Mouse (Mus musculus) lung, embryonic 15.5 days (tissue): Measurements from ENCODE around the gene Itpr1. TPM values are rescaled to one million over a fixed set of nuclear protein-coding genes. Genes with fewer than 3 reads are reported as not detected.
A peak's percentile ranks its signal among the peaks of the same experiment; 100 is the strongest.

ENCODE experiments used
- ATAC-seq: fragments of 200-750 bp; cut with Nextera tagmentation; 2 replicates; pipeline ENCODE4 v1.8.0; 2017; ENCODE audit warnings: moderate number of reproducible peaks, borderline replicate concordance; ENCODE audit not compliant: low FRiP score, low TSS enrichment; ENCODE audit errors: extremely low read depth
- H3K27ac ChIP-seq: fragments of 300-500 bp; sonication (generic); 2 replicates; pipeline ENCODE4 v1.5.1; 2015; ENCODE audit warnings: moderate library complexity, mild to moderate bottlenecking, inconsistent platforms
- H3K27me3 ChIP-seq: fragments of 300-500 bp; sonication (generic); 2 replicates; pipeline ENCODE4 v1.6.1; 2015; ENCODE audit warnings: inconsistent platforms
- H3K36me3 ChIP-seq: fragments of 300-500 bp; sonication (generic); 2 replicates; pipeline ENCODE4 v1.6.1; 2015; ENCODE audit warnings: inconsistent platforms
- H3K4me1 ChIP-seq: fragments of 300-500 bp; sonication (generic); 2 replicates; pipeline ENCODE4 v1.6.1; 2015; ENCODE audit warnings: inconsistent platforms
- H3K4me2 ChIP-seq: fragments of 300-500 bp; sonication (generic); 2 replicates; pipeline ENCODE4 v1.6.1; 2015; ENCODE audit warnings: inconsistent platforms, mild to moderate bottlenecking, moderate library complexity
- H3K4me3 ChIP-seq: fragments of 300-500 bp; sonication (generic); 2 replicates; pipeline ENCODE4 v1.5.1; 2015; ENCODE audit warnings: mild to moderate bottlenecking, inconsistent platforms
- H3K9ac ChIP-seq: fragments of 300-500 bp; sonication (generic); 2 replicates; pipeline ENCODE4 v1.6.1; 2015; ENCODE audit warnings: inconsistent platforms
- H3K9me3 ChIP-seq: fragments of 300-500 bp; sonication (generic); 2 replicates; pipeline ENCODE4 v1.6.1; 2016; ENCODE audit warnings: inconsistent platforms
- WGBS: fragments of 180-500 bp; shearing (Covaris S2); methylation state at CpG from one replicate; pipeline ENCODE4 v1.1.7; 2015; 5-methylcytosine and 5-hydroxymethylcytosine counted together
- polyA plus RNA-seq: library from polyadenylated mRNA; unstranded; fragments of >200 nt; fragmentation: Nextera tagmentation; extraction: Ambion mirVana; gene quantifications from 2 replicates; pipeline ENCODE4 v1.2.1, GENCODE M21; 2015

Itpr1 gene
- polyA plus RNA-seq, 1 experiment from 2014 or later = 14.9 TPM

DNA sequence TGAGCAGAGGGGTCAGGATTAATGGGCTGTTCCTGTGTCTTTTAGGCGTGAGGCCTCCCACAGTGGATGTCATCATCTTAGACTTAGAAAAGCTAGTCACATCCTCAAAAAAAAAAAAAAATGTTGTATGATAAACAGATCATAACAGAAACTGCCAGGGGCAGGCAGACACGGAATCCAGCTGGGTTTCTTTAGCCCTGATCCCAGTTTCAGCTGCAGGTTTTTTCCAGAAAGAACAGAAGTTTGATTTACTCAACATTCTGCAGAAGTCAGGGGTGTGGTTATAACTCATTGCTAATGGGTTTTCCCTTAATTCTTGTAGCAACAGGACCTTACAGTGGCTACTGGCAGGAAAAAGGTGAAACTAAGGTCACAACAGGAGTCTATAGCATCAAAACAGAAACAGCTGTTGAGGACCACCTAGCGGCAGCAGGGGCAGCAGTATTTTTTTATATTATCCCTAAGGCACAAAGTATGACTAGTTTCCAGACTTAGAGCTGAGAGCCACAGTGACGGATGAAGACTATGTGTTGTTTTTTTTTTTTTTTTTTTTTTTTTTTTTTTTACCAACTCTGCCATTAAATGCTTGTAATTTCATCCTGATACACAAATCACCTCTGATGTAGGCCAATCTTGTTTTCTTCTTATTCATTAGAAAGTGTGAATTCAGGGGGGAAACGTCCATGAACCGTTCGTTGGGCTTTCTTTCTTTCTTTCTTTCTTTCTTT, 356.7 kb downstream of the Itpr1 start:
- Histone ChIP-seq H3K27me3 (no peaks in the 10 kb centered on the region), H3K4me1 (peaks cover 20% of the 10 kb centered on the region), H3K4me3 (no peak overlapping the region), H3K9ac (no peak overlapping the region), H3K9me3 (no peaks in the 10 kb centered on the region), H3K27ac (peak overlapping the region; percentile 13; the same call in 1 of the 2 replicates), H3K36me3 (no peaks in the 10 kb centered on the region), H3K4me2 (no peak overlapping the region)
- WGBS = 46% methylated on average over 7 of the region's 7 CpGs
- peak; percentile 36; the same call in 1 of the 2 replicates for ATAC-seq

DNA sequence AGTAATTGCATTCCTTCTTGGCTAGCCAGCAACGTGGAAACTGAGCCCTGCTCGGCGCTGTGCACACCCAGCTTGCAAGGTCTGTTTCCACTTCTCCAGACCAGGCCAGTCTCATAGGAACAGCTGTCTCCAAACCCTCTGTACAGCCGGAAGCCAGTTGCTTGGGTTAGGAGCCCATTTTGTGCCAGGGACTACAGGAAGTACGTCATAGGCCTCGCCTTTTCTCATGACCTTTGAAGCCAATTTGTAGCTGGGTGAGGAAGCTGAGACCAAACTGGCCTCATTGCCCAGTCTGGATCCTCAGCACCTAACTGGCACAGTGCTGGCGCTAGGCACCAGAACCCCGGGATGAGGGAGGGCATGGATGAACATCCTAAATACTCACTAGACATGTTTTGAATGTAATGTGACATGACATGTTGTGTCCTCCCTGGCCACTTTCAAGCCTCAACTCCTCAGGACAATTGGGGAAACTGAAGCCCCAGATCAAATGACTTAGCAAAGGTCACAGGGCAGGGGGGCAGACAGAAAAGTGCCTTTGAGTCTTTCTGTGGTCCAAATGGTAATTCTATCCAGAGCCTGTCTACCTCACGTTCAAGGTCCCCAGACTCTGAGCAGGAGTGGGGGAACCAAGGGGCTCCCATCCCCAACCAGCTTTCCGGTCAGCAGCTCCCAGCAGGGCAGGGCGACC, 357.6 kb downstream of the Itpr1 start:
- Histone ChIP-seq H3K27me3 (no peaks in the 10 kb centered on the region), H3K4me2 (peak overlapping the region; percentile 61), H3K27ac (peak overlapping the region; percentile 85), H3K4me3 (peak overlapping the region; percentile 34), H3K9me3 (no peaks in the 10 kb centered on the region), H3K36me3 (no peaks in the 10 kb centered on the region), H3K9ac (0 out of 2 replicates have a peak overlapping the region, but pooled peaks have one; percentile 20), H3K4me1 (peaks cover 20% of the 10 kb centered on the region)
- WGBS = 25% methylated on average over 11 of the region's 11 CpGs
- peak; percentile 41 for ATAC-seq

DNA sequence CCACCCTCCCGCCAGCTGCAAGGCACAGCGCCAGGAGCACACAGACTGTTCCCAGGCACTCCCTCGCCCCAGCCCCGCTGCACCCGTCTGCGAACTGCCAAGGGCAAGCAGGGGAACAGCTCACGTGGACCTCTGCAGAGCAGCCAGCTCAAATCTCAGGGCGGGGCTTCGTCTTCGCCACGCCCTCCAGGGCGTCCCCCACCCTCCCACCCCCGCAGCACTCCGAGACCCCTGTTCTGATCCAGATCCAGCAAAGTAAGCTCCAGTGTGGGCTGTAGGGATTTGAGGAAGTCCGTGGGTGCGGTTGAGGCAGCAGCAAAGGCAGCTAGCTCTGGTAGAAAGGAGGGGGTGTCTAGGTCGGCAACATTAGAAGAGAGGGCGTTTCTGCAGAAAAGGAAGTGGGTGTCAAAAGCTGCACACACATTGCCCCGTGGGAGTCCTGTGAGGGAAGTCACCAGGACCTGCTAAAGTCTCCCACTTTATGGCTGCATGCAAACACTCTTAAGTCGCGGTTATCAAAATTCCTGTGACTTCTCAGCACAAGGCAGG, 358.2 kb downstream of the Itpr1 start:
- H3K27me3 ChIP-seq = no peaks in the 10 kb centered on the region
- 0 out of 2 replicates have a peak overlapping the region, but pooled peaks have one; percentile 20 for H3K9ac ChIP-seq
- H3K9me3 ChIP-seq = no peaks in the 10 kb centered on the region
- under 1% methylated on average over 21 of the region's 21 CpGs for WGBS
- H3K4me3 ChIP-seq = peak overlapping the region; percentile 34
- no peaks in the 10 kb centered on the region for H3K36me3 ChIP-seq
- H3K4me2 ChIP-seq = peak overlapping the region; percentile 61
- peaks cover 20% of the 10 kb centered on the region for H3K4me1 ChIP-seq
- peak overlapping the region; percentile 85 for H3K27ac ChIP-seq
- ATAC-seq = peak; percentile 94

DNA sequence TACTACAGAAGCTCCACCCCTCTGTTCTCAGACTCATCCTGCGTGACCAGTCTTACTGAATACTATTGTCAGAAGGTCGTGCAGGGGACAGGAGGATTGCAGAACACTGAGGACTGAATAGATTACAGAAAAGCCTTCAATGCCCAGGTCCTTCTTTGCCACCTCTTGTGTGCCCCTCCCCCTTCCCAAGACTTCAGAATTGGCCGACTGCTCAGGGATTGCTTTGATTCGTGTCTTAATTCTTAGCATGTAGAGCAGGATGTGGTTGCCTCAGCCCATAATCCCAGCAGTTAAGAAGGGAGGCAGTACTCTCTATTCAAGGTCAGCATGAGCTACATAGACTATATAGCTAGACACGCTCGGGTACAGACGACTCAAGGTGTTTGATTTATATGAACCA, 359.8 kb downstream of the Itpr1 start:
- 53% methylated on average over 7 of the region's 7 CpGs for WGBS
- no peak overlapping the region for H3K4me2 ChIP-seq
- H3K27ac ChIP-seq = no peak overlapping the region
- no peaks in the 10 kb centered on the region for H3K27me3 ChIP-seq
- no peak for ATAC-seq
- no peaks in the 10 kb centered on the region for H3K9me3 ChIP-seq
- no peak overlapping the region for H3K9ac ChIP-seq
- H3K4me3 ChIP-seq = no peak overlapping the region
- H3K4me1 ChIP-seq = peaks cover 20% of the 10 kb centered on the region
- H3K36me3 ChIP-seq = no peaks in the 10 kb centered on the region

DNA sequence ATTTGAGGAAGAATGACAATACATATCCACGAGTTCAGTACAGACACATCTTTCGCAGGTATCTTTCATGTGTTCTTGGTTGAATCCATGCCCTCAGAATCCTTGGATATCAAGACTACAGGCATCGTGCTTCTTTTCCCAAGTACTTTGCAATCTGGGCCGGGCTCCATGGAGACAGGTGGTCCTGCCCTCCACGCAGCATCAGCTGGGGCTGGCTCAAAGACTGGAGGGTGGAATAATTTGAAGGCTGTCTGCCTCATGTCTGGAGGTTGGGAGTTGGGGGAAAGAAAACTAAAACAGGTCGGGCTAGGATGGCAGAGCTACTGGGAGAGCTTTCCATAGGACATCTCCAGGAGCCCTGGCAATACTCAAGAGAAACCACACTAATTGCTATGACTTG, 364.2 kb downstream of the Itpr1 start:
- Histone ChIP-seq H3K36me3 (no peaks in the 10 kb centered on the region), H3K9ac (no peak overlapping the region), H3K4me1 (peaks cover 4% of the 10 kb centered on the region; the same call in 1 of the 2 replicates), H3K27ac (no peak overlapping the region), H3K4me2 (no peak overlapping the region), H3K9me3 (no peaks in the 10 kb centered on the region), H3K27me3 (no peaks in the 10 kb centered on the region), H3K4me3 (no peak overlapping the region)
- 88% methylated on average over 6 of the region's 6 CpGs for WGBS
- no peak for ATAC-seq

DNA sequence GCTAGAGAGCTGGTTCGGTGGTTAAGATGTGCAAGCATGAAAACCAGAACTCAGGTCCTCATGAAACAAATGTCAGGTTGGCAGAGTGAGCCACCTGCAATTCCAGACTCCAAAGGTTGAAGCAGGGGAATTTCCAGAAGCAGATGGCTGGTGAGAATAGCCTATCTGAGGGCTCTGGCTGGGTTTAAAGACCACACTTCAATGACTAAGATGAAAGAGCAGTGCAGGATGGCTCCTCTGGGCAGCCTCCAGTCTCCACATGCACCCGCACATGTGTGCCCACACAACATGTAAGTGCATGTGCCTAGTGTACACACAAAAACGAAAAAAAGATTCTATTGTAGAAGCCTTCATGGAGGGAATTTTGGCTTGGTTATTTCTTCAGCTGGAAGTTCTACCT, 375.5 kb downstream of the Itpr1 start:
- no peak overlapping the region for H3K27ac ChIP-seq
- no peaks in the 10 kb centered on the region for H3K27me3 ChIP-seq
- 83% methylated on average over 3 of the region's 3 CpGs for WGBS
- ATAC-seq = no peak
- H3K36me3 ChIP-seq = no peaks in the 10 kb centered on the region
- H3K4me3 ChIP-seq = no peak overlapping the region
- H3K4me2 ChIP-seq = no peak overlapping the region
- H3K4me1 ChIP-seq = no peaks in the 10 kb centered on the region
- no peaks in the 10 kb centered on the region for H3K9me3 ChIP-seq
- H3K9ac ChIP-seq = no peak overlapping the region

DNA sequence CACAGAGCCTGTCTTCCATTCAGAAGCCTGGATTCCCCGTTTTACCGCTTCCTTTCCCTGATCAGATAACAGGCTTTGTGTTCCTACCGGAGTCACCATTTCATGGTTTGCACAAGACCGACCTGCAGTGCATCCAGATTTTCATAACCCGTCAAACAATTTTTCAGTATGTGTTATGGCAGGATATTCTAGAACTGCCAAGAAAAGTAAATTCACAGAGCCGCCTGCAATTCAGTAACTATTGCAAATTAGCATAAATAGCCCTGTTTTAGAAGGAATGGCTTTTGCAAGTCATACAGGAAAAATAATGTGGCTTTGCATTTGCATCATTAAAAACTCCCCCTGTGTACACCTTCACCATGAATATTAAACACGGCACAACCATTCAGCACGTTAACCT, 379.3 kb downstream of the Itpr1 start:
- Histone ChIP-seq H3K4me1 (no peaks in the 10 kb centered on the region), H3K4me3 (no peak overlapping the region), H3K9me3 (no peaks in the 10 kb centered on the region), H3K27me3 (no peaks in the 10 kb centered on the region), H3K27ac (no peak overlapping the region), H3K9ac (no peak overlapping the region), H3K36me3 (no peaks in the 10 kb centered on the region), H3K4me2 (no peak overlapping the region)
- ATAC-seq = no peak
- WGBS = 58% methylated on average over 8 of the region's 8 CpGs

DNA sequence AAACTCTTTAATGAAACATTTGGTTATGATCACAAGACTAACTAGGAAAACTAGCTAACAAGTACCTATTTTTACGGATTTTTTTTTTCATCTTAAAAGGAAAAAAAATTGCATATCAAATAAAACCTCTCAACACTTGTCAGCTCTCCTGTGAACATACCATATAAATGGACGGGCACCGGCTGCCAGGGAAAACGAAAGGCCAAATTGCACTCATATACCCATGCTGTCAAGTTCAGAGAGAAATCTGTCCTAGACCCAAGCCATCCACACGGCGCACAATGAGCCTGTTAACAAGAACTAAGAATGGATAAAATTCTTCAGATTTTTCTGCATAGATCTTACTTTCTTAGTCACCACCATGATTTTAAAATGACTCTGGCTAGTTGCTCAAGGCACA, 379.7 kb downstream of the Itpr1 start:
- no peak overlapping the region for H3K27ac ChIP-seq
- 72% methylated on average over 6 of the region's 6 CpGs for WGBS
- H3K9ac ChIP-seq = no peak overlapping the region
- H3K36me3 ChIP-seq = no peaks in the 10 kb centered on the region
- ATAC-seq = no peak
- H3K4me1 ChIP-seq = no peaks in the 10 kb centered on the region
- H3K27me3 ChIP-seq = no peaks in the 10 kb centered on the region
- H3K9me3 ChIP-seq = no peaks in the 10 kb centered on the region
- no peak overlapping the region for H3K4me3 ChIP-seq
- no peak overlapping the region for H3K4me2 ChIP-seq

DNA sequence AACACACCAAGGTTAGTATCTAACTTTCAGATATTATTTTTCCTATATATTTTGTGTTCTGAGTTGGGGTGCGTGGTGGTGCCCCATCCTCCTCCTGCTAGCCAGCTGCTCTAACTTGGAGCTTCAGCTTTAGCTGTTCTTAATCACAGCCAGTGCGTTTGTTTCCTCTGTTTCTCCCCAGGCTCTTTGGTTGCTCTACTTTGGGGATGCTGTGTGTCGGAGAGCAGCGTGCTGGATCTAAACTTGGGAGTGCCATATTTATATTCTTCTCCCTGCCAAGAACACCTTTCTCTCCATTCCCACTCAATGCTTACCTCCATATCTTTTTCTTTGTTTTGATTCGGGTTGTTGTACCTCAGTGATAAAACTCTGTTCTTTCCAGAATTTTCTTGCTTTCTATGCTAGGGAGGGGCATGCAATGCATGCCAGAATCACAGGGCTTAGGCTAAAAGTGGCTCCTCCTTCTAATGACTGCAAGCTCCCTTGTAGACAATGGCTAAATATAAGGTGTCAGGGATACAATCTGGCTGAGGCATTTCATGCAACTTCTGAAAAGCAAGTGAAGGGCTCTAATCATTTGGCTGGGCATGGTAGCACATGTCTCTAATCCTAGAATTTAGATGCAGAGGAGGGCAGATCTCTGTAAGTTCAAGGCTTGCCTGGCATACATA, 381.4 kb downstream of the Itpr1 start:
- no peaks in the 10 kb centered on the region for H3K27me3 ChIP-seq
- no peak for ATAC-seq
- no peak overlapping the region for H3K9ac ChIP-seq
- H3K4me3 ChIP-seq = no peak overlapping the region
- H3K36me3 ChIP-seq = no peaks in the 10 kb centered on the region
- no peak overlapping the region for H3K4me2 ChIP-seq
- no peaks in the 10 kb centered on the region for H3K9me3 ChIP-seq
- H3K27ac ChIP-seq = no peak overlapping the region
- no peaks in the 10 kb centered on the region for H3K4me1 ChIP-seq
- 77% methylated on average over 5 of the region's 5 CpGs for WGBS

DNA sequence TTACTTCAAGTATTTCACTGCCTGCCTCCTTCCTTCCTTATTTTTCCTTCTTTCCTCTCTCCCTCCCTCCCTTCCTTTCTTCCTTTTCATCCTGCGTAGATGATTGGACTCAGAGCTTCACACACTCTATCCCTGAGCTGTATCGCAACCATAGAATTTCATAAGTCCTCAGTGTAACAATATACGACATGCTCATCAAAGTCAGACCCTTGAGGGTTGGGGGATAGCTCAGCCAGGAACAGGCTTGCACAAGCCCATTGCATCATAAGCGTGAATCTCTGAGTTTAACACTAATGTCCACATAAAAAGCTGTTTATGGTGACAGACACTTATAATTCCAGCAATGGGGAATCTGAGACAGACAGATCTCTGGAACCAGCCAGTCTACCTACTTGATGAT, 385.8 kb downstream of the Itpr1 start:
- no peak overlapping the region for H3K4me3 ChIP-seq
- 74% methylated on average over 4 of the region's 4 CpGs for WGBS
- ATAC-seq = no peak
- H3K4me1 ChIP-seq = no peaks in the 10 kb centered on the region
- no peaks in the 10 kb centered on the region for H3K27me3 ChIP-seq
- H3K27ac ChIP-seq = no peak overlapping the region
- no peaks in the 10 kb centered on the region for H3K36me3 ChIP-seq
- no peak overlapping the region for H3K4me2 ChIP-seq
- H3K9me3 ChIP-seq = no peaks in the 10 kb centered on the region
- no peak overlapping the region for H3K9ac ChIP-seq

DNA sequence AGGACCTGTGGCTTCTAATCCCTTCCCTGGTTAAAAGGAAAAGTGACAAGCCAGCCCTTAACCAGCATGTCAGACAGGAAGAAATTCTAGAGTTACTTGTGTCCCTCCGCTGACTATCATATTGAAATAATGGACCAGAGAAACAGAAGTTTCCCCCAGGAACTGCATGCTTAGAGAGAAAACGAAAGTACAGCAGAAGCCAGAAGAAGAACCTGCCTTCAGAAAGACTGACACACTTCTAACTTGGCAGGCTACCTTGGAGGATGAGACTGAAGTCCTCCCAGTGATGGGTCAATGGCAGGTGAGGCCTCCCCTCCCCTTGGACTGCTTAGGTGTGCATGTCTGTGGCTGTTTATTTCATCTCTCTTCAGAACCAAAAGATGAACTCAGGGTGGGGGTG, 386.4 kb downstream of the Itpr1 start:
- 81% methylated on average over 2 of the region's 2 CpGs for WGBS
- no peaks in the 10 kb centered on the region for H3K27me3 ChIP-seq
- no peak overlapping the region for H3K4me3 ChIP-seq
- no peaks in the 10 kb centered on the region for H3K9me3 ChIP-seq
- no peak overlapping the region for H3K9ac ChIP-seq
- no peaks in the 10 kb centered on the region for H3K36me3 ChIP-seq
- no peak for ATAC-seq
- H3K4me1 ChIP-seq = no peaks in the 10 kb centered on the region
- H3K4me2 ChIP-seq = no peak overlapping the region
- no peak overlapping the region for H3K27ac ChIP-seq
